Mouse (Mus musculus) kidney, embryonic 14.5 days (tissue): ENCODE results near the gene Itsn1. TPM values are rescaled to one million over a fixed set of nuclear protein-coding genes. Genes with fewer than 3 reads are reported as not detected.

Experiments
- ATAC-seq: fragments of 200-750 bp; cut with Nextera tagmentation; 2 replicates; pipeline ENCODE4 v1.8.0; 2017; ENCODE audit warnings: moderate number of reproducible peaks, mild to moderate bottlenecking, moderate TSS enrichment, moderate library complexity; ENCODE audit not compliant: low FRiP score, low TSS enrichment
- H3K27ac ChIP-seq: fragments of 300-500 bp; sonication (generic); 2 replicates; pipeline ENCODE4 v1.5.1; 2014; ENCODE audit warnings: low read depth, mild to moderate bottlenecking, low read length, moderate library complexity, mixed read lengths
- H3K27me3 ChIP-seq: fragments of 300-500 bp; sonication (generic); 2 replicates; pipeline ENCODE4 v1.6.1; 2014; ENCODE audit warnings: mild to moderate bottlenecking, low read length; ENCODE audit not compliant: control insufficient read depth, insufficient read depth
- H3K36me3 ChIP-seq: fragments of 300-500 bp; sonication (generic); 2 replicates; pipeline ENCODE4 v1.6.1; 2014; ENCODE audit warnings: low read length, mixed read lengths; ENCODE audit not compliant: control insufficient read depth, insufficient read depth
- H3K4me1 ChIP-seq: fragments of 300-500 bp; sonication (generic); 2 replicates; pipeline ENCODE4 v1.6.1; 2014; ENCODE audit warnings: low read length, mixed read lengths; ENCODE audit not compliant: control insufficient read depth, insufficient read depth
- H3K4me2 ChIP-seq: fragments of 300-500 bp; sonication (generic); replicated peaks from 2 replicates; pipeline ENCODE4 v1.6.1; 2014; ENCODE audit warnings: low read depth, mild to moderate bottlenecking, low read length
- H3K4me3 ChIP-seq: fragments of 300-500 bp; sonication (generic); 2 replicates; pipeline ENCODE4 v1.5.1; 2014; ENCODE audit warnings: mild to moderate bottlenecking, low read length
- H3K9ac ChIP-seq: fragments of 300-500 bp; sonication (generic); 2 replicates; pipeline ENCODE4 v1.6.1; 2014; ENCODE audit warnings: low read depth, mild to moderate bottlenecking, low read length, moderate library complexity
- H3K9me3 ChIP-seq: fragments of 300-500 bp; sonication (generic); 2 replicates; pipeline ENCODE4 v1.6.1; 2016; ENCODE audit warnings: low read length; ENCODE audit not compliant: control insufficient read depth
- WGBS: fragments of 180-500 bp; shearing (Covaris S2); extraction: QIAGEN DNeasy Blood & Tissue Kit; methylation state at CpG from one replicate; pipeline ENCODE4 v1.1.7; 2014; 5-methylcytosine and 5-hydroxymethylcytosine counted together
- polyA plus RNA-seq: library from polyadenylated mRNA; unstranded; fragments of >200 nt; fragmentation: Nextera tagmentation; extraction: Ambion mirVana; gene quantifications from 2 replicates; pipeline ENCODE4 v1.2.1, GENCODE M21; 2014

The Itsn1 gene
- polyA plus RNA-seq, 1 experiment from 2014 or later, result 27.7 TPM

DNA sequence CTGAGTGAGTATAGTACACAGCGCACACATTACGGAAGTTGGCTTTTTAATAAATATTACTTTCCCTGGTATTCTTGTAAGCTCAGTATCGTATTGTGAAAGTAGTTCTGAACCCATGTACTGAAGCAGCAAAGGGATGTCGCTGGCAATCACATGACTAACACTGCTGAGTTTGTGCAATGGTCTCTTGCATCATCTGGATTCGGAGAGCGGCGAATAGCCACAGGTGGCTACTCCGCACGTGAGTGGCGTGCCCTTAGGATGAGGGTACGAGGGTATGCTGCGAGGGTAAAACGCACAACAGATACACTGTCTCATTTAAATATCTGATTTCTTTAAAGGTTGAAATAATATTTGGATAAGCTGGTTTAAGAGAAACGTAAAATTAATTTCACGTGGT, 1.6 kb upstream of the Itsn1 start:
- WGBS, result 84% methylated on average over 15 of the region's 15 CpGs

DNA sequence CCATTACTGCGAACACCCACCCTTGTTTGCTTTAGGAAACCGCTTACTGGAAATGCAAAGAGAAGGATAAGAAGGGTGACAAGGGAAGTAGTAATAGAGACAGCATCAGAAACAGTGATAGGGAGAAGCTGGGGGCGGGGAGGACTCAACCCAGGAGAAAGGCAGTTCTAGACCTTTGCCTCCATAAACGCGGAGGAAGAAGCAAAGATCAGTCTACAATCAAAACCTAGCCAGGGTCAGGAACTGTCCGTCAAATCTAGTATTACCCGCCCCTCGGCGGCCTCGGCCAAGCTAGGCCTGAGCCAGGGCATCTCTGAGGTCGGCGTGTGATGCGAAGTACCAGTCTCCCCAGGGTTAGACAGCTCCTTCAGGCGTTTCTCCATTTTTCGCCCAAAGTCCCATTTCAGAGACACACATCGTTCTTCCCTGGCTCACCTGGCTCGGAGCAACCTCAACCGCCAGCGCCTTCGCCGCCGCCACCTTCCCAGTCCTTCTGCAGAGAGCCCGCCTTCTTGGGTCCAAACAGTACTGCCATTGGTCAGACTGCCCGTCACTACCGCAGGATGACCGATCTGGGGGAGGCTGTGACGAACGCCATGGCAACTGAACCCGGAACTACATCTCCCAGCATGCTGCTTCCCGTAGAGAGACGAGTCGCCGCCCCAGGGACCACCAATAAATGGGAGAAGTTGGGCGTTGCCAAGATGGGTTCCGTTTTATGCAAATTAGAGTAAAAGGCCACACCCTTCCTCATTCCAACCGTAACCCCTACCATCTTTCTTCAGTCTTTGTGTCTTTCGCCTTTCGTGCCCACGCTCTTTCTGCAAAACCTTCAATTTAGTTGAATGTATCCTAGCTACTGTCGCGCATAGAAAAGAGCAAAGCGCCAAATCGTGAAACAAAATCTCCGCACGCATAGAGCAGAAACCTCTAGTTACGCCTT, 687 bp upstream of the Itsn1 start, which contains the start of gene Cryzl1:
TSS of gene Cryzl1 (minus strand) at position 853 of the 943 bp plus-strand sequence.
- Histone ChIP-seq H3K27ac (peak within 1 kb of the TSS; percentile 88), H3K27me3 (no peaks in the 10 kb centered on the region), H3K36me3 (no peaks in the 10 kb centered on the region), H3K9me3 (no peaks in the 10 kb centered on the region), H3K4me3 (peak within 1 kb of the TSS; percentile 86), H3K4me1 (peaks cover 10% of the 10 kb centered on the region), H3K9ac (peak within 1 kb of the TSS; percentile 93), H3K4me2 (peak within 1 kb of the TSS; percentile 74)
- under 1% methylated on average over 46 of the region's 46 CpGs for WGBS
- peak; percentile 95 for ATAC-seq

More for the DNA sequence above, 1.6 kb upstream of the Itsn1 start:
- Histone ChIP-seq H3K9ac (peak overlapping the region; percentile 60; the same call in 1 of the 2 replicates), H3K27ac (peak overlapping the region; percentile 11; the same call in 1 of the 2 replicates), H3K4me1 (peaks cover 10% of the 10 kb centered on the region), H3K36me3 (no peaks in the 10 kb centered on the region), H3K27me3 (no peaks in the 10 kb centered on the region), H3K9me3 (no peaks in the 10 kb centered on the region), H3K4me3 (peak overlapping the region; percentile 86), H3K4me2 (peak overlapping the region; percentile 74)
- no peak for ATAC-seq

DNA sequence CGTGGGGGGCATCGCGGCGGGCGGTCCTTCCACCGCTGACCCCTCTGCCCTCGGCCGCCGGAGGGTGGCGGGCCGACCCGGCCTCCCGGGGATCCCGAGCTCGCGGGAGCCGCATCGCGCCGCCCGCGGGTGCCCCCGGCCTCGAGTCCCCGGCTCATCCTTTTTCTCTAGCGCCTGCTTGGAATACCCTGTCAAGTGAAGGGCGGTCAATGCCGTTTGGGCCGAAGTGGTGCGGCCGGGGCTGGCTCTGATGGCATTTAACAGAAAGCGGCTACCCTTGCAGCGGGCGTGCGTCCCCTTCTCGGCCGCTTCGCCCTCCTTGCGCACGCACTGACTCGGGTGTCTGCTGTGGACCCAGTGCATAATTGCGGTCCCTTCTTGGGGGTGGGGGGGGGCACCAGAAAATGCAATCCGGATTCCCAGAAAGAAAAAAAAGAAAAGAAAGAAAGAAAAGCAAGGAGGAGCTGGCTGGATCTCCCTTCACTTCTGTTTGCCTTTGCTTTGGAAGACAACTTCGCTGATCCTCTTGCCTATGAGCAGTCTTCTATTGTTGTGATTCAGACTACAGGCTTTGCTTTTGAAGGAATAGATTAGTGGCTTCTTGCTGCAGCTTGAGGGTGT, 850 bp downstream of the Itsn1 start:
- under 1% methylated on average over 43 of the region's 44 CpGs for WGBS
- Histone ChIP-seq H3K4me3 (peak overlapping the region; percentile 86), H3K4me2 (peak overlapping the region; percentile 54), H3K36me3 (no peaks in the 10 kb centered on the region), H3K9me3 (no peaks in the 10 kb centered on the region), H3K27me3 (no peaks in the 10 kb centered on the region), H3K4me1 (peaks cover 14% of the 10 kb centered on the region), H3K27ac (peak overlapping the region; percentile 88), H3K9ac (peak overlapping the region; percentile 93)
- peak; percentile 3; the same call in 1 of the 2 replicates for ATAC-seq

DNA sequence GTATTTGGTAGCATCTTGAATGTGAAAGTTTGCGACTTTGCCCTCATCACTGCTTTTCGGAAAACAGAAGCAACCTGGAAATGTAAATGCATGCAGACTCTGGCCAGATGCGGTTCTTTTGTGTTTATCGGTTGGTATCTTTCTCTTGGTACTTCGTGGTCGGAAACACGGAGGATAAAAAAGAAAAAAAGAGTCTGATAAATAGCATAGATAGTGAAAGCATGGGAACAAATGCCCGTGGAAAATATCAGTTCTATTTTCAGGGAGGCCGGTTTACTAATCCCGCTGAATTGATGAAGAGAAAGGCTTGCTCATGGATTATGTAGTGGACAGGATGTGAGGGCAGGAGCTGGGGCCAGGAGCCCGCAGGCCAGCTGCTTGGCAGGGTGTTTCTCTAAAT, 1.4 kb downstream of the Itsn1 start:
- Histone ChIP-seq H3K36me3 (no peaks in the 10 kb centered on the region), H3K27me3 (no peaks in the 10 kb centered on the region), H3K4me3 (peak overlapping the region; percentile 86), H3K9ac (peak overlapping the region; percentile 93), H3K4me2 (peak overlapping the region; percentile 54), H3K9me3 (no peaks in the 10 kb centered on the region), H3K27ac (no peak overlapping the region), H3K4me1 (peaks cover 14% of the 10 kb centered on the region)
- no peak for ATAC-seq
- 1% methylated on average over 11 of the region's 11 CpGs for WGBS

DNA sequence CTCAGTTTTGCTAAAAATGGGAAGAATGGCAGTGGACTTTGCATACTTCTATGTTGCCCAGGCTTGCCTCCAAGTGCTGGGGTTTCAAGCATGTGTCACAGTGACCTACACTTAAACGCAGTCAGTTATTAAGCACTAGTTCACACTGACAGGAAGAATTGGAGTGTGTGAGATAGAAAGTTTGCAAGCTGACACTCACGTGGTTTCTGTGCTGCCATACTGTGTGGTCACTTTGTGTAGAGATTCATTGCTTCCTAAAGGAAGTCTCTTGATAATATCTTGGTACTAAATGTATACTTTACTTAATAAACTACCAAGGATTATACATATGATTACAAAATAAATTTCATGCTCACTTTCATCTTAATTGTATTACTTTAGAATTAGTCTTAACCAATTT, 3.7 kb downstream of the Itsn1 start:
- Histone ChIP-seq H3K9me3 (no peaks in the 10 kb centered on the region), H3K4me1 (peaks cover 9% of the 10 kb centered on the region; the same call in 1 of the 2 replicates), H3K27me3 (no peaks in the 10 kb centered on the region), H3K9ac (no peak overlapping the region), H3K4me3 (no peak overlapping the region), H3K4me2 (no peak overlapping the region), H3K27ac (no peak overlapping the region), H3K36me3 (no peaks in the 10 kb centered on the region)
- WGBS, result 64% methylated on average over 2 of the region's 2 CpGs
- no peak for ATAC-seq

DNA sequence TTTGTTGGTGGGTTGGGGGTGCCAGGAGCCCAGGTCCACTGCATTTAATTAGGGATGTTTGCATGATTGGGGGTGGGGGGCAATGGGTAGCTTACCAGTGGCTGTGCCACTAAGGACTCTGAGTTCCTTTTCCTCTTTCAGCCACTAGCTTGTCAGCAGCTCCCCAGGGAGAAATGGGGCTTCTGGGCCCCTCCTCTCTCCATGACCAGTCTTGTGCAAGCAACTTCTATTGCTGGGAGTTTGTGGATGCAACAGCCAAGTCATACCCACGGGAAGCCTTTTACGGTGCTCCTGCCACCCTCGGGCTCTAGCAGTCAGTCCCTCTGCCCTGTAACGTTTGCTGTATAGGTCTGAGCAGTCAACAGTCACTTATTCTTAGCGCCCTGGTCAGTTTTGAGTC, 5.7 kb downstream of the Itsn1 start:
- ATAC-seq, result no peak
- Histone ChIP-seq H3K4me3 (no peak overlapping the region), H3K4me1 (peaks cover 9% of the 10 kb centered on the region; the same call in 1 of the 2 replicates), H3K27me3 (no peaks in the 10 kb centered on the region), H3K9me3 (no peaks in the 10 kb centered on the region), H3K9ac (no peak overlapping the region), H3K36me3 (no peaks in the 10 kb centered on the region), H3K27ac (no peak overlapping the region), H3K4me2 (no peak overlapping the region)
- WGBS, result 64% methylated on average over 5 of the region's 5 CpGs

DNA sequence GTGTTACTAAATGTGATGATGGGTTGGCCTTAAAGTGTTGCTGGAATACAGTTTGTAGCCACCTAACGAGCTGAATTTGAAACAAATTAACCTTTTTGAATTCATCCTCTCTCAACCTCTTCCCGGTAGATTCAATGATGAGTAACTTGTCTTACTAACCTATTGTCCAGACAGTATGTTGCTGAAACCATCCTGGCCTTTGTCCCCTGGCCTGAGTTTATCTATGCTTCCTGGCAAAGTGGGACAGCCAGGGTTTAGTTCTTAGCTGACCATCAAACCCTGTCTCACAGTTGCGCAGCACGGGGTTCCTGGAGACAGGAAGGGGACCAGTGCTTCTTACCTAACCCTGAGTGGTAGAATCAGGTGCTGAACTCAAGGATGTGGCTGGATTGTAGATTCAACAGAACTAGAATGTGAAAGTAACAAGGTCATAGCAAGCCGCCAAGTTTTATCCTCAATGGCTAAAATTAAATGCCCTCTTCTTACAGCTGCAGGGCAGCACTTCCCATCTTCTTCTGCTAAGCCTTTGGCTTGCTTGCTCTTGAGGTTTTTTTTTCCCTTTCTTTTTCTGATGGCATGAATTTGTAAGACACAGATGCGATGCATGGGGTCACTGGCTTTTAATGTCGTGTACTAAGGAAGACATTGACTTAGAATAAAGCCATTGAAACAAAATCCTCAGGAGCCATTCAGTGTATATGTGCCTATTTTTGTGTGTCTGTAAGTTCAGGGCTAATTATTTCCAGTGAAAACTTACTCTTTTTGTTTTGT, 7.2 kb downstream of the Itsn1 start:
- no peaks in the 10 kb centered on the region for H3K27me3 ChIP-seq
- no peaks in the 10 kb centered on the region for H3K36me3 ChIP-seq
- no peak overlapping the region for H3K4me2 ChIP-seq
- no peaks in the 10 kb centered on the region for H3K9me3 ChIP-seq
- WGBS, result 81% methylated on average over 7 of the region's 7 CpGs
- no peak for ATAC-seq
- H3K4me3 ChIP-seq, result no peak overlapping the region
- H3K9ac ChIP-seq, result no peak overlapping the region
- peaks cover 14% of the 10 kb centered on the region; the same call in 1 of the 2 replicates for H3K4me1 ChIP-seq
- no peak overlapping the region for H3K27ac ChIP-seq

DNA sequence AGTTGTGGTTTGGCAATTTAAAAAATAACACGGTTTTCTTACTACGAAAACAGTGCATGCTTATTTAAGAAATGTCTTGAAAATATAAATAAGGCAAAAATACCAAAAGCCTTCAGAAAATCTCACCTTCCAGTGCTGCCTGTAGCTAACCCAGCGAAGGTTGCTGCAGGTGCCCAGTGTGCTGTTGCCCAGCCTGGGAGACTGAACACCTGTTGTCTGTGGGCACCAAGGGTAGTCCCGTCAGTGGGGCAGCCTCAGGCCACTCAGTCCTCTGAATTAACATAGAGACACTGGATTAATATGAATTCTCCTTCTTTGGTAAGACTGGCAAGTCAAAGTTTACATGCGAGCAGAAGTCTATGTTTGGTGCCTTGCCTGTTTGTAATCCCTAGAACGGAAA, 9.4 kb downstream of the Itsn1 start:
- WGBS, result 89% methylated on average over 6 of the region's 6 CpGs
- ATAC-seq, result no peak
- Histone ChIP-seq H3K4me3 (no peak overlapping the region), H3K4me1 (peaks cover 14% of the 10 kb centered on the region; the same call in 1 of the 2 replicates), H3K9me3 (no peaks in the 10 kb centered on the region), H3K27me3 (no peaks in the 10 kb centered on the region), H3K9ac (no peak overlapping the region), H3K4me2 (no peak overlapping the region), H3K36me3 (no peaks in the 10 kb centered on the region), H3K27ac (no peak overlapping the region)
